Mouse (Mus musculus): Measurements from ENCODE around the gene Dop1b. TPM values are rescaled to one million over a fixed set of nuclear protein-coding genes. Genes with fewer than 3 reads are reported as not detected.
"Not testable (repeated sequence)": the region's sequence is repeated elsewhere in the genome, so short reads cannot be mapped to it uniquely, and the experiment has no call there.

Gene Dop1b
- total RNA-seq (2014; rRNA removed) (60.9 and 74.8 TPM in 2 replicates), polyA plus RNA-seq (2015; fragmentation: Nextera tagmentation; extraction: Ambion mirVana) (25.4 and 26.8 TPM in 2 replicates)

DNA sequence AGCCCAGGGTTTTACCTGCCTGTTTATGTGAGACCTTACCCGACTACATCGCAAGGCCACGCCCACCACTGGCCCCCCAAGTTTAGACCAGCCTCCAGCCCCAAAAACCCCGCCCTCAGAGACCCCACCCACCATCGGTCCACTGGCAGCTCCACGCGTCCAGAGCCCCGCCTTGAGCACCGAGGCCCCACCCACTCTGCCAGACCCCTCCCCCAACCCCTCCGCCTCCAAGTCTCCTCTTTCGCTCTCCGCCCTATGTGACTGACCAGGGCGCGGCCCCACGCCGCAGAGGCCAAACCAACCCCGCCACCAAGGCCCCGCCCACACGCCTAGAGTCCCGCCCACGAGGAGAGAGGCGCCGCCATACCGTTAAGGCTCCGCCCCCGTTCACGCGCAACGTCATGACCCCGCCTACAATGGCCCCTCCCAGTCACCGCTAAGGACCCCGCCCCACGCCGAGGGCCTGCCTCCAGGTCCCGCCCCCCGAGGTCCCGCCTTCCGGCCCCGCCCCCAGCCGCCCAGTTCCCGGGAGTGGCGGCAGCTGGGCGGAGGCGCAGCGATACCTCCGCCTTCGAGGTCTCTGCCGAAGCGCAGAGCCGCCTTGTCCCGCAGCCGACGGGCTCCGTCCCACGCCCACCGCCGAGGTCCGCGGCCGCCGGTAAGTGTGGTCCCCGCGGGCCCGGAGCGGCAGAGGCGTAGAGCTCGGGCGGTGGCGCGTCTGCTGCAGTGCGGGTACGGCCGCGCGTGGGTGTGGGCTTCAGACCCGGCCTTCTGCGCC lies at the start of gene Dop1b:
Dop1b (plus strand) TSS at position 494 of the 778 bp plus-strand sequence.
- no peak for TF ChIP-seq CTCF (IDR thresholded peaks at IDR 0.05; ENCODE audit: low read depth)
- Histone ChIP-seq H3K36me3 (ENCODE audit: insufficient read depth, low read length) (peaks cover 6% of the 10 kb centered on the region; the same call in 1 of the 2 replicates), H3K27me3 (ENCODE audit: insufficient read depth, low read length) (0 out of 2 replicates have a peak, but pooled peaks cover 6% of the 10 kb centered on the region), H3K9ac (replicated peaks; ENCODE audit: low read length) (peak within 1 kb of the TSS; percentile 73), H3K4me2 (ENCODE audit: low read depth, low read length) (peak within 1 kb of the TSS; percentile 91), H3K4me3 (ENCODE audit: low read length) (peak within 1 kb of the TSS; percentile 59), H3K27ac (peak within 1 kb of the TSS; percentile 82), H3K9me3 (ENCODE audit: low read length) (no peaks in the 10 kb centered on the region), H3K4me1 (ENCODE audit: insufficient read depth, low read length) (peaks cover 11% of the 10 kb centered on the region; the same call in 1 of the 2 replicates)
- WGBS, result under 1% methylated on average over 68 of the region's 77 CpGs
- peak; percentile 99 for DNase-seq (ENCODE audit: low spot score)
- peak; percentile 94 for ATAC-seq

GRCm38 (mm10) chr16:93667976-93668375 lies 43.7 kb upstream of the Dop1b start:
- DNase-seq (ENCODE audit: low spot score) (no peak), ATAC-seq (no peak)
- no peak overlapping the region for H3K4me2 ChIP-seq (ENCODE audit: low read depth, low read length)
- peaks cover 8% of the 10 kb centered on the region; the same call in 1 of the 2 replicates for H3K9me3 ChIP-seq (ENCODE audit: low read length)
- no peak for TF ChIP-seq CTCF (IDR thresholded peaks at IDR 0.05; ENCODE audit: low read depth)
- H3K9ac ChIP-seq (replicated peaks; ENCODE audit: low read length), result no peak overlapping the region
- H3K27me3 ChIP-seq (ENCODE audit: insufficient read depth, low read length), result no peaks in the 10 kb centered on the region
- no peak overlapping the region for H3K4me3 ChIP-seq (ENCODE audit: low read length)
- H3K36me3 ChIP-seq (ENCODE audit: insufficient read depth, low read length), result no peaks in the 10 kb centered on the region
- H3K4me1 ChIP-seq (ENCODE audit: insufficient read depth, low read length), result no peaks in the 10 kb centered on the region
- no peak overlapping the region for H3K27ac ChIP-seq

DNA sequence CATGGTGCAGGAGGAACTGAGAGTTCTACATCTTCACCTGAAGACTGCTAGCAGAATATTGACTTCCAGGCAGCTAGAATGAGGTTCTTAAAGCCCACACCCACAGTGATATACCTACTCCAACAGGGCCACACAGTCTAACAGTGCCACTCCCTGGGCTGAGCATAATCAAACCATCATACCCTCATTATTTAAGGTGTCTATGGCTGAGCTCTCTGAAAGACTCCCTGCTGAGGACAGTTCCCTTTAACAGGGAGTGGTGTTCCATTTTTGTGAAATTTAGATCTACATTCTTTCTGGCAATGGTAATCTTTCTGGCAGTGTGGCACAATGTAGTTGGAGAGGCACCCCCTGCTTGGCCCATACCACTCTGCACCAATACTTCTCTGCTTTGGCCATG lies 42.2 kb upstream of the Dop1b start:
- Histone ChIP-seq H3K9ac (replicated peaks; ENCODE audit: low read length) (no peak overlapping the region), H3K9me3 (ENCODE audit: low read length) (peaks cover 6% of the 10 kb centered on the region; the same call in 1 of the 2 replicates), H3K4me1 (ENCODE audit: insufficient read depth, low read length) (no peaks in the 10 kb centered on the region), H3K36me3 (ENCODE audit: insufficient read depth, low read length) (no peaks in the 10 kb centered on the region), H3K27ac (no peak overlapping the region), H3K4me3 (ENCODE audit: low read length) (no peak overlapping the region), H3K27me3 (ENCODE audit: insufficient read depth, low read length) (no peaks in the 10 kb centered on the region), H3K4me2 (ENCODE audit: low read depth, low read length) (no peak overlapping the region)
- TF ChIP-seq CTCF (IDR thresholded peaks at IDR 0.05; ENCODE audit: low read depth), result no peak
- DNase-seq (ENCODE audit: low spot score), result no peak
- ATAC-seq, result no peak

GRCm38 (mm10) chr16:93670466-93670865 lies 41.2 kb upstream of the Dop1b start:
- H3K4me1 ChIP-seq (ENCODE audit: insufficient read depth, low read length); H3K36me3 ChIP-seq (ENCODE audit: insufficient read depth, low read length); ATAC-seq; DNase-seq (ENCODE audit: low spot score); H3K9me3 ChIP-seq (ENCODE audit: low read length); H3K4me3 ChIP-seq (ENCODE audit: low read length); H3K27ac ChIP-seq; H3K9ac ChIP-seq (replicated peaks; ENCODE audit: low read length); H3K27me3 ChIP-seq (ENCODE audit: insufficient read depth, low read length); H3K4me2 ChIP-seq (ENCODE audit: low read depth, low read length): not testable (repeated sequence)
- WGBS, result 41% methylated on average over 4 of the region's 4 CpGs

DNA sequence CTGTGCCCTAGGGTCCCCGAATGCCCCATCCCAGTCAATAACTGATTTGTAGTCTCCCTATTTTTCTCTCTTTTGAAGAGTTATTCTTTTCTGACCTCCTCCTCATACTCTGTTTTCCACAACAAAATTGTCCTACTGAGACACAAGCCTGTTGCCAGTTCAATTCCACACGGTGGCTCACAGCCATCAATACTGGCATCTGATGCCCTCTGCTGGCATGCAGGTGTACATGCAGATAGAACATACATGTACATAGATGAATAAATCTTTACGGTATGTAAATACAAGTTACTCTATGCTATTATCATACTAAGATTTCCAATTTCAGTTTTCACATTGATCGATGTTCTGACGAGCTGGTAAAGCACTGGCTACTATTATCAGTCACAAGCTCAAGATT lies 40.6 kb upstream of the Dop1b start:
- ATAC-seq, result no peak
- TF ChIP-seq CTCF (IDR thresholded peaks at IDR 0.05; ENCODE audit: low read depth), result peak; percentile 50
- 93% methylated on average over 5 of the region's 5 CpGs for WGBS
- no peak overlapping the region for H3K27ac ChIP-seq
- H3K4me1 ChIP-seq (ENCODE audit: insufficient read depth, low read length), result no peaks in the 10 kb centered on the region
- no peaks in the 10 kb centered on the region for H3K36me3 ChIP-seq (ENCODE audit: insufficient read depth, low read length)
- no peak overlapping the region for H3K9ac ChIP-seq (replicated peaks; ENCODE audit: low read length)
- peak; percentile 14 for DNase-seq (ENCODE audit: low spot score)
- H3K27me3 ChIP-seq (ENCODE audit: insufficient read depth, low read length), result no peaks in the 10 kb centered on the region
- H3K4me3 ChIP-seq (ENCODE audit: low read length), result no peak overlapping the region
- H3K4me2 ChIP-seq (ENCODE audit: low read depth, low read length), result no peak overlapping the region
- H3K9me3 ChIP-seq (ENCODE audit: low read length), result peaks cover 6% of the 10 kb centered on the region; the same call in 1 of the 2 replicates

- H3K9me3 ChIP-seq (ENCODE audit: low read length), result no peaks in the 10 kb centered on the region
- WGBS, result 86% methylated on average over 5 of the region's 5 CpGs
- no peaks in the 10 kb centered on the region for H3K36me3 ChIP-seq (ENCODE audit: insufficient read depth, low read length)
- no peak overlapping the region for H3K27ac ChIP-seq
- DNase-seq (ENCODE audit: low spot score) (no peak), ATAC-seq (no peak)
- no peak overlapping the region for H3K4me3 ChIP-seq (ENCODE audit: low read length)
- no peaks in the 10 kb centered on the region for H3K4me1 ChIP-seq (ENCODE audit: insufficient read depth, low read length)
- H3K27me3 ChIP-seq (ENCODE audit: insufficient read depth, low read length), result peaks cover 8% of the 10 kb centered on the region; the same call in 1 of the 2 replicates
- TF ChIP-seq CTCF (IDR thresholded peaks at IDR 0.05; ENCODE audit: low read depth), result no peak
- H3K9ac ChIP-seq (replicated peaks; ENCODE audit: low read length), result no peak overlapping the region
- no peak overlapping the region for H3K4me2 ChIP-seq (ENCODE audit: low read depth, low read length)
These were observed 35.3 kb upstream of the Dop1b start for GRCm38 (mm10) chr16:93676376-93676775.

GRCm38 (mm10) chr16:93678206-93678605 lies 33.5 kb upstream of the Dop1b start:
- Histone ChIP-seq H3K4me3 (ENCODE audit: low read length) (no peak overlapping the region), H3K9ac (replicated peaks; ENCODE audit: low read length) (no peak overlapping the region), H3K36me3 (ENCODE audit: insufficient read depth, low read length) (no peaks in the 10 kb centered on the region), H3K27ac (no peak overlapping the region), H3K9me3 (ENCODE audit: low read length) (no peaks in the 10 kb centered on the region), H3K27me3 (ENCODE audit: insufficient read depth, low read length) (peaks cover 17% of the 10 kb centered on the region; the same call in 1 of the 2 replicates), H3K4me2 (ENCODE audit: low read depth, low read length) (no peak overlapping the region), H3K4me1 (ENCODE audit: insufficient read depth, low read length) (peaks cover 3% of the 10 kb centered on the region; the same call in 1 of the 2 replicates)
- no peak for DNase-seq (ENCODE audit: low spot score)
- 82% methylated on average over 4 of the region's 4 CpGs for WGBS
- ATAC-seq, result no peak
- TF ChIP-seq CTCF (IDR thresholded peaks at IDR 0.05; ENCODE audit: low read depth), result no peak; the same call in 1 of the 2 replicates

Data from hindbrain, postnatal 0 days (tissue).